Mouse (Mus musculus) forebrain, embryonic 10.5 days (tissue): ENCODE measurements around the gene Ncapd3. TPM values are rescaled to one million over a fixed set of nuclear protein-coding genes. Genes with fewer than 3 reads are reported as not detected.

Experiments
- DNase-seq: peaks from one replicate; pipeline ENCODE4 v3.0.0-alpha.2; 2017; ENCODE audit warnings: low spot score; ENCODE audit errors: extremely low spot score
- H3K27ac ChIP-seq: fragments of 300-500 bp; sonication (generic); 2 replicates; pipeline ENCODE4 v1.5.1; 2016; ENCODE audit warnings: mild to moderate bottlenecking
- H3K27me3 ChIP-seq: fragments of 300-500 bp; sonication (generic); 2 replicates; pipeline ENCODE4 v1.6.1; 2016; ENCODE audit warnings: mild to moderate bottlenecking; ENCODE audit not compliant: poor library complexity, severe bottlenecking
- H3K36me3 ChIP-seq: fragments of 300-500 bp; sonication (generic); replicated peaks from 2 replicates; pipeline ENCODE4 v1.6.1; 2016; ENCODE audit warnings: mild to moderate bottlenecking, moderate library complexity
- H3K4me1 ChIP-seq: fragments of 300-500 bp; sonication (generic); 2 replicates; pipeline ENCODE4 v1.6.1; 2016
- H3K4me3 ChIP-seq: fragments of 300-500 bp; sonication (generic); 2 replicates; pipeline ENCODE4 v1.5.1; 2016; ENCODE audit warnings: mild to moderate bottlenecking, moderate library complexity
- H3K9me3 ChIP-seq: fragments of 300-500 bp; sonication (generic); 2 replicates; pipeline ENCODE4 v1.6.1; 2016; ENCODE audit warnings: mild to moderate bottlenecking, moderate library complexity
- WGBS: fragments of 180-500 bp; shearing (Covaris S2); methylation state at CpG from one replicate; pipeline ENCODE4 v1.1.7; 2016; 5-methylcytosine and 5-hydroxymethylcytosine counted together
- polyA plus RNA-seq: library from polyadenylated mRNA; unstranded; fragments of >200 nt; fragmentation: Nextera tagmentation; extraction: Ambion mirVana; gene quantifications from 2 replicates; pipeline ENCODE4 v1.2.1, GENCODE M21; 2016

Gene Ncapd3
- polyA plus RNA-seq, 1 experiment from 2014 or later: 40.7 TPM

- 93% methylated on average over 10 of the region's 10 CpGs for WGBS
- H3K36me3 ChIP-seq: peaks cover 79% of the 10 kb centered on the region
- no peak for DNase-seq
Measured at GRCm38 (mm10) chr9:27140432-27141065, 110.6 kb downstream of the Ncapd3 start.

GRCm38 (mm10) chr9:27144271-27144840, 114.4 kb downstream of the Ncapd3 start:
- Histone ChIP-seq H3K9me3 (0 out of 2 replicates have a peak, but pooled peaks cover 6% of the 10 kb centered on the region), H3K4me1 (peaks cover 22% of the 10 kb centered on the region), H3K4me3 (no peak overlapping the region), H3K36me3 (peaks cover 87% of the 10 kb centered on the region), H3K27ac (no peak overlapping the region), H3K27me3 (no peaks in the 10 kb centered on the region)
- 92% methylated on average over 4 of the region's 4 CpGs for WGBS
- DNase-seq: no peak

More at GRCm38 (mm10) chr9:27140432-27141065, 110.6 kb downstream of the Ncapd3 start:
- 0 out of 2 replicates have a peak, but pooled peaks cover 6% of the 10 kb centered on the region for H3K9me3 ChIP-seq
- H3K4me3 ChIP-seq: no peak overlapping the region
- H3K27ac ChIP-seq: no peak overlapping the region
- H3K4me1 ChIP-seq: no peaks in the 10 kb centered on the region
- H3K27me3 ChIP-seq: no peaks in the 10 kb centered on the region

Other genes with a start within 250 kb of the Ncapd3 start
- 5.7 and 7.3 TPM in 2 replicates for gene Glb1l2, start 223.7 kb upstream of the Ncapd3 start, polyA plus RNA-seq
- not detected in 2 replicates for gene Glb1l3, start 169.3 kb upstream of the Ncapd3 start, polyA plus RNA-seq
- not detected in 2 replicates for gene Gm1110, start 107.1 kb upstream of the Ncapd3 start, polyA plus RNA-seq
- gene Acad8, start 30.6 kb upstream of the Ncapd3 start, polyA plus RNA-seq: 44.2 and 46.8 TPM in 2 replicates
- gene Thyn1, start 30.5 kb upstream of the Ncapd3 start, polyA plus RNA-seq: 173 and 183 TPM in 2 replicates
- gene Vps26b, start 110 bp upstream of the Ncapd3 start, polyA plus RNA-seq: 35.8 and 36.2 TPM in 2 replicates
- gene Jam3, start 125.2 kb downstream of the Ncapd3 start, polyA plus RNA-seq: 146 and 150 TPM in 2 replicates